Mouse (Mus musculus): ENCODE results near the gene Dpm3.

Gene Dpm3

GRCm38 (mm10) chr3:89231772-89232275 lies 27.3 kb upstream of the Dpm3 start:
- no peak for DNase-seq (ENCODE audit: low spot score)

- no peak for DNase-seq (ENCODE audit: low spot score)
Measured at GRCm38 (mm10) chr3:89232614-89233013, 26.5 kb upstream of the Dpm3 start.

GRCm38 (mm10) chr3:89233562-89234110 lies 25.5 kb upstream of the Dpm3 start:
- no peak for DNase-seq (ENCODE audit: low spot score)

GRCm38 (mm10) chr3:89236516-89236915 lies 22.6 kb upstream of the Dpm3 start:
- no peak for DNase-seq (ENCODE audit: low spot score)

- DNase-seq (ENCODE audit: low spot score) = no peak
Measured at GRCm38 (mm10) chr3:89237682-89238081, 21.5 kb upstream of the Dpm3 start.

GRCm38 (mm10) chr3:89238494-89238893 lies 20.7 kb upstream of the Dpm3 start:
- no peak for DNase-seq (ENCODE audit: low spot score)

- DNase-seq (ENCODE audit: low spot score) = peak; percentile 55
Measured at GRCm38 (mm10) chr3:89242331-89242895, 16.7 kb upstream of the Dpm3 start.

GRCm38 (mm10) chr3:89243609-89244008 lies 15.5 kb upstream of the Dpm3 start:
- DNase-seq (ENCODE audit: low spot score) = peak; percentile 79

GRCm38 (mm10) chr3:89244158-89244981 lies 14.8 kb upstream of the Dpm3 start:
- DNase-seq (ENCODE audit: low spot score) = peak; percentile 49

- peak; percentile 71 for DNase-seq (ENCODE audit: low spot score)
Measured at GRCm38 (mm10) chr3:89244982-89245687, 14.0 kb upstream of the Dpm3 start.

- peak; percentile 68 for DNase-seq (ENCODE audit: low spot score)
Measured at GRCm38 (mm10) chr3:89245688-89246171, 13.4 kb upstream of the Dpm3 start, which contains the start of gene Krtcap2. TSS of gene Krtcap2 (plus strand) at chr3:89245966.

- peak; percentile 94 for DNase-seq (ENCODE audit: low spot score)
Measured at GRCm38 (mm10) chr3:89246261-89247100, 12.7 kb upstream of the Dpm3 start, which contains the start of gene Trim46. TSS of gene Trim46 (minus strand) at chr3:89246309.

GRCm38 (mm10) chr3:89247466-89247865 lies 11.7 kb upstream of the Dpm3 start:
- DNase-seq (ENCODE audit: low spot score) = no peak

- DNase-seq (ENCODE audit: low spot score) = peak; percentile 72
Measured at GRCm38 (mm10) chr3:89250435-89251040, 8.6 kb upstream of the Dpm3 start.

GRCm38 (mm10) chr3:89251365-89251895 lies 7.7 kb upstream of the Dpm3 start:
- DNase-seq (ENCODE audit: low spot score) = peak; percentile 47

- DNase-seq (ENCODE audit: low spot score) = no peak
Measured at GRCm38 (mm10) chr3:89254994-89255393, 4.2 kb upstream of the Dpm3 start.

- no peak for DNase-seq (ENCODE audit: low spot score)
Measured at GRCm38 (mm10) chr3:89256177-89256576, 3.0 kb upstream of the Dpm3 start.

- DNase-seq (ENCODE audit: low spot score) = no peak
Measured at GRCm38 (mm10) chr3:89260211-89260610, 1.1 kb downstream of the Dpm3 start.

- DNase-seq (ENCODE audit: low spot score) = no peak
Measured at GRCm38 (mm10) chr3:89262417-89262816, 3.3 kb downstream of the Dpm3 start.

- peak; percentile 87 for DNase-seq (ENCODE audit: low spot score)
Measured at GRCm38 (mm10) chr3:89266439-89266893, 7.3 kb downstream of the Dpm3 start.

All from retina, embryonic 14.5 days (tissue).